Mouse (Mus musculus) testis, adult 2 months (tissue): ENCODE measurements at regions not wholly inside any gene's neighbourhood (a gene's known extent, or its start where the extent isn't known, plus 50 kb on each side); places are given as distances from the start of the nearest gene placed in this dataset.
"Not testable (repeated sequence)": the region's sequence is repeated elsewhere in the genome, so short reads cannot be mapped to it uniquely, and the experiment has no call there.

Source experiments
- H3K27ac ChIP-seq: fragments of 200-500 bp; 2 replicates; pipeline ENCODE4 v1.5.1; 2012; ENCODE audit warnings: low read depth, low read length; ENCODE audit not compliant: control insufficient read depth, insufficient read depth
- H3K27me3 ChIP-seq: fragments of 200-500 bp; 2 replicates; pipeline ENCODE4 v1.6.1; 2012; ENCODE audit warnings: mild to moderate bottlenecking, low read length, moderate library complexity; ENCODE audit not compliant: control insufficient read depth, insufficient read depth
- H3K36me3 ChIP-seq: fragments of 200-500 bp; 2 replicates; pipeline ENCODE4 v1.6.1; 2012; ENCODE audit warnings: mild to moderate bottlenecking, low read length; ENCODE audit not compliant: control insufficient read depth, insufficient read depth
- H3K4me1 ChIP-seq: fragments of 200-500 bp; 2 replicates; pipeline ENCODE4 v1.6.1; 2012; ENCODE audit warnings: low read length; ENCODE audit not compliant: control insufficient read depth, insufficient read depth
- H3K4me3 ChIP-seq: fragments of 200-500 bp; 2 replicates; pipeline ENCODE4 v1.5.1; 2012; ENCODE audit warnings: low read depth, mild to moderate bottlenecking, low read length, moderate library complexity, mixed read lengths; ENCODE audit not compliant: control insufficient read depth
- POLR2A ChIP-seq: fragments of 200-500 bp; IDR thresholded peaks from 2 replicates; pipeline ENCODE4 v1.6.1; 2012; ENCODE audit warnings: low read depth, mild to moderate bottlenecking, inconsistent platforms, low read length, moderate library complexity; ENCODE audit not compliant: control insufficient read depth

DNA sequence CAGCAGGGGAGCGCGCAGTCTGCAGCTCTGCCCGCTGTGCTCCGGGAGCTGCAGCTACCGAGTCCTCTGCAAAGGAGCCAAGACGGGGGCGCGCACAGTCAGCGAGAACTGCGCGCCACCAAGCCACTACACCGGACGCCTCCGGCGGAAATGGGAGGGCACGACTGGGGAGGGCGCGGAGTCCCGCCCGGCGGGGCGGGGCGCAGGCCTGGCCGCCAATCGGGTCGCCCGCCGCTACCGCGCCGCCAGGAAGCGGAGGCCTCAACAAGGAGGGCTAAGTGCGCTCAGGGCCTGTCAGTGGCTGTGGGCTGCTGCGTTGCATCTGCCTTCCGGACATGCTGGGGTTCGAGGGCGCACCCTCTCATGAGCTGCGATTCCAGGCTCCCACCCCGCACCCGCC, 481.7 kb upstream of the Ywhaq start:
- H3K27me3 ChIP-seq, H3K4me1 ChIP-seq, H3K27ac ChIP-seq, H3K36me3 ChIP-seq: not testable (repeated sequence)
- TF ChIP-seq POLR2A, result 0 out of 2 replicates have a peak, but pooled peaks have one; percentile 17
- H3K4me3 ChIP-seq, result peak overlapping the region; percentile 64
